Mouse (Mus musculus): ENCODE data around the gene Stoml3. TPM values are rescaled to one million over a fixed set of nuclear protein-coding genes. Genes with fewer than 3 reads are reported as not detected.

Gene Stoml3
- not detected for polyA plus RNA-seq (2014; fragmentation: Illumina TruSeq; extraction: RNeasy Lipid Tissue Mini Kit (QIAGEN cat#74804); ENCODE audit: low read depth, low replicate concordance)

DNA sequence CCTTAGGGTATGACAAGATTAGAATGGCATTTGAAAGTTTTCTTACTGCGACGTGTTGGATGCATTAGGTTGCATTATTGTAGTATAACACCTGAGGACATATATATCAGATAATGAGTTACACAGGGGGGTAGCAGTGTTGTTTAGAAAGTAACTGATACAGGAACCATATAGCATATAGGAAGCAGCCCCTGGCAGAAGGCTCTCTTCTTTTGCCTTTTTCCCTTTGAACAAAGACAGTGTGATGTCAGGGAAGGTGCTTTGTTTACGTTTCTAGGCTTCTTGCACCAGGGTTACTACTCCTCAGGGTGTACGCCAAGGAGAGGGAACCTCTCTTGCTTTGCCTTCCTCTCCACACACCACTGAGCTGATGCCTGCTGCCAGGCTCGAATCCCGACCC is at the start of gene Stoml3:
TSS of gene Stoml3 (plus strand) at position 301 of the 400 bp plus-strand sequence.

DNA sequence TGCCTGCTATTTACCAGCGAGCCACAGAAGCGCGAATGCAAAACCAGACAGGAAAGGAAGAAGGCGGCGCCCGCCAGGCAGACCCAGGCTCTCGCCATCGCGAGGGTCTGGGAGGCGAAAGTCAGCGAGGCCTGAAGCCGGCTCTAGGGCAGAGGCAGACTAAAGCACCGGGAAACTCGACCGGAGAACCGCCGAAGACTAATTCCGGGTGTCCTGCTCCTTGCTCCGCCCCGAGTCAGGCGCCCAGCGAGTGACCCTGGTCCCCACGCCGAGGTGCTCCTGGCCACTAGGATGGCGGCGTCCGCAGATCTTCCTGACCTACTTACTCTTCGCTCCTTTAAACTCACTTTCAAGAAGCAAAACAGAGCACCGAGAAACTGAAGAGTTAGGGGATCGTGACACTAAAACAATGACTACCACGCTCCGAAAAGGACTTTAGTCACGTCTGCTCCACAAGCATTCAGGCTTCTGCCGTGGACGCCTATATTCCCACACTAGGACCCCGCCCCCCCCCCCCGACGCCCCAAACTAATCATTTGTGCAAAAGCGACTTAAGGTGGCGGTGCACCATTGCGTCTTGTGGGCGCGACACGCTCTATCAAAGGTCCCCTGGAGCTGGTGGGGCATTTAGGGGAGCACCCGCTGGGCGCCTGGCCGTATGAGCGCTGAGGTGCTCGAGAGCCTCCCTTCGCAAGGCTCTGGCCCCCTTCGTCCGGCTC is 25.2 kb upstream of the Stoml3 start, which contains the start of the genes Nhlrc3 and Proser1:
TSS of gene Nhlrc3 (minus strand) at position 287 of the 719 bp plus-strand sequence.
TSS of gene Proser1 (plus strand) at position 621 of the 719 bp plus-strand sequence.

Other genes with a start within 250 kb of the Stoml3 start
- 13.9 TPM for gene Nhlrc3, start 25.3 kb upstream of the Stoml3 start, polyA plus RNA-seq (2014; fragmentation: Illumina TruSeq; extraction: RNeasy Lipid Tissue Mini Kit (QIAGEN cat#74804); ENCODE audit: low read depth, low replicate concordance)
- 16.5 TPM for gene Proser1, start 25.0 kb upstream of the Stoml3 start, polyA plus RNA-seq (2014; fragmentation: Illumina TruSeq; extraction: RNeasy Lipid Tissue Mini Kit (QIAGEN cat#74804); ENCODE audit: low read depth, low replicate concordance)
- 0.06 TPM for gene Frem2, start 168.7 kb downstream of the Stoml3 start, polyA plus RNA-seq (2014; fragmentation: Illumina TruSeq; extraction: RNeasy Lipid Tissue Mini Kit (QIAGEN cat#74804); ENCODE audit: low read depth, low replicate concordance)